Mouse (Mus musculus) B cell, adult 2 months (primary cell): Measurements from ENCODE around the gene Lrrc3.

Source experiments
- DNase-seq, 2 experiments: peaks; one replicate each; pipeline ENCODE4 v3.0.0; 2022

Gene Lrrc3

GRCm38 (mm10) chr10:77864762-77865143 is 37.6 kb downstream of the Lrrc3 start:
- DNase-seq = no peak

- DNase-seq = peak; percentile 81 to 83
Observed at GRCm38 (mm10) chr10:77864067-77864761, 38.1 kb downstream of the Lrrc3 start.

GRCm38 (mm10) chr10:77861675-77862074 is 40.7 kb downstream of the Lrrc3 start, which contains the start of gene Gm3285:
Gm3285 (plus strand) TSS chr10:77861975.
- DNase-seq = no peak

- no peak for DNase-seq
Observed at GRCm38 (mm10) chr10:77852559-77852958, 49.8 kb downstream of the Lrrc3 start, which contains the start of gene Gm10318. Gm10318 (plus strand) TSS chr10:77852859.
